Mouse (Mus musculus) E14TG2a.4 (cell line): ENCODE measurements at regions not wholly inside any gene's neighbourhood (a gene's known extent, or its start where the extent isn't known, plus 50 kb on each side); places are given as distances from the start of the nearest gene placed in this dataset.

ENCODE experiments used
- H3K27me3 ChIP-seq: 2 replicates; pipeline ENCODE4 v1.6.1; 2014; ENCODE audit warnings: low read length, control low read depth; ENCODE audit not compliant: insufficient read depth
- H3K36me3 ChIP-seq: 2 replicates; pipeline ENCODE4 v1.6.1; 2014; ENCODE audit warnings: low read length, control low read depth; ENCODE audit not compliant: insufficient read depth
- H3K4me1 ChIP-seq: replicated peaks from 2 replicates; pipeline ENCODE4 v1.6.1; 2014; ENCODE audit warnings: low read depth, low read length, control low read depth
- H3K4me3 ChIP-seq: replicated peaks from 2 replicates; pipeline ENCODE4 v1.5.1; 2014; ENCODE audit warnings: mild to moderate bottlenecking, low read length
- H3K9me3 ChIP-seq: 2 replicates; pipeline ENCODE4 v1.6.1; 2014; ENCODE audit warnings: low read length, control low read depth
- CTCF ChIP-seq: conservative IDR thresholded peaks from 2 replicates; pipeline ENCODE4 v1.5.1; 2014; ENCODE audit warnings: low read length
- NANOG ChIP-seq: IDR thresholded peaks from 2 replicates; pipeline ENCODE4 v1.6.1; 2014; ENCODE audit warnings: borderline replicate concordance, low read length, mixed read lengths
- POU5F1 ChIP-seq: IDR thresholded peaks from 2 replicates; pipeline ENCODE4 v1.6.1; 2014; ENCODE audit warnings: low read length, borderline replicate concordance

DNA sequence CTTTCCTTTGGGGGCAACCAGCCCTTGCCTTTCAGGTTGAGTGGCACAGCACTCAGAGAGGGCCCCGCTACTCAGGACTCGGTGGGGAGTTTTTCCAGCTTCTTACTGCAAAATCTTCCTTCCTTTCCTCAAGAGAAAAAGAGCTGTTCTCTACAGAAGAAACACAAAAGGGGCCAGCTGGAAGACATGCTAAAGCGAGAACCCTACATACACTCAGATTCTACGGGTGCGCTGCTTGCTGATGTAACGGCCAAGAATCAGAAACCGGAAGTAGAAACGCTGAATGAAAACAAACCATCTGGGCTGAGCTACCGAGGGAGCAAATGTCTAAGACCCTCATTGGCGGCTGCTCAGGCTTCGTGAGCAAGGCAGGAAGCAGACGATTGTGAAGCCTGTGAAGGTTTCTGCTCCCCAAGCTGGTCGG lies 203.3 kb upstream of the Klf3 start:
- Histone ChIP-seq H3K27me3 (no peaks in the 10 kb centered on the region), H3K36me3 (no peaks in the 10 kb centered on the region), H3K4me3 (peak overlapping the region; percentile 8; the same call in 1 of the 2 replicates), H3K4me1 (peaks cover 70% of the 10 kb centered on the region), H3K9me3 (peaks cover 7% of the 10 kb centered on the region)
- no peak for TF ChIP-seq CTCF
- no peak for TF ChIP-seq NANOG
- no peak for TF ChIP-seq POU5F1

DNA sequence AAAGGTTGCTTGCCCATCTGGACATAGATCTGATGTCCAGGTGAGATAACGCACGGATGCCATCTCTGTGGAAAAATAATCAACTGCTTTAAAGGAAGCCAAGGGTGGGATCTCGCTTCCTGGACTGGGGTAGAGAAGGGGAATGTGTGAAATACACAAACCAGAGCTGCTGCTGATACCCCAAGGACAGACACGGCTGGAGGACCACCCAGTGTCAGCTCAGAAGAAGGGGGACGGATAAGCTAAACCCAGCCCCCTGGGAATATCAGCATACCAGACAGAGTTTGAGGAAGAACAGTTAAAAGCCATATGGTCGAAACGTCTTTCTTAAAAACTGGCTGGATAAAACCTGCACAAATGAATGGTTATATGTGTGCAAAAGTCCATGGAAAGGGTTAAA lies 202.8 kb upstream of the Klf3 start:
- H3K9me3 ChIP-seq = peaks cover 7% of the 10 kb centered on the region
- H3K4me3 ChIP-seq = peak overlapping the region; percentile 8; the same call in 1 of the 2 replicates
- H3K27me3 ChIP-seq = no peaks in the 10 kb centered on the region
- TF ChIP-seq POU5F1 = no peak
- no peak for TF ChIP-seq CTCF
- TF ChIP-seq NANOG = no peak
- H3K4me1 ChIP-seq = peaks cover 65% of the 10 kb centered on the region
- no peaks in the 10 kb centered on the region for H3K36me3 ChIP-seq

DNA sequence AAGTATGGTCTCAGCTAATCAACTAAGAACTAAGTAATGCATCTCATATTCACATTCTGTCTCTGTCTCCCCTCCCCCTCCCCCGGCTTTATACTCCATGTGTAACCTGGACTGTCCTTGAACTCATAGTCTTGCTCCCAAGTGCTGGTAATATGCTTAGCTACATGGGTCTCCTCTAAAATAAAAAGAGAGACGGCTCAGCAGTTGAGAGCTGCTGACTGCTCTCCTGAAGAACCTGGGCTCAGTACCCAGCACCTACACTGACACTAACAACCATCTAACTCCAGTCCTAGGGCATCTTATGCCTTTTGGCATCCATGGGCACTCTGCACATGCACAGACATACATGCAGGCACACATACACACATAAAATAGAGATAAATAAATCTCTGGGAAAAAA lies 202.4 kb upstream of the Klf3 start:
- Histone ChIP-seq H3K27me3 (no peaks in the 10 kb centered on the region), H3K36me3 (no peaks in the 10 kb centered on the region), H3K9me3 (peaks cover 7% of the 10 kb centered on the region), H3K4me1 (peaks cover 60% of the 10 kb centered on the region), H3K4me3 (no peak overlapping the region)
- TF ChIP-seq NANOG = no peak
- TF ChIP-seq POU5F1 = no peak
- no peak for TF ChIP-seq CTCF

DNA sequence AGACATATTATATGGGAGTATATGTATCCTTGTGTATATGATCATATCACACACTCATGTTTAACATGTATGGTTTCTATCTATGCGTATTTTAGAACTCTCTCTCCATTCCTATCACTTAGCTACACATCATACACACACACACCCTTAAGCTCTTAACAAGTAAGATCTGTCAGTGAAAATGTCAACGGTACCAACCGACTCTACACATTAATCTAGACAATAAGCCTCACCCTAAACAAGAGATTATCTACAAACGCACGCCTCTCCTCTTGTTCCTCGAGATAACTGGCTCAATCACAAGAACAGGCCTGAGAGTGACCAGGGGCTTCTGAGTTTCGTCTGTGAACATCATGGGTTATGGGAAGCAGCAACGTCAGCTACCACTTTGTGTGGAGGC lies 201.9 kb upstream of the Klf3 start:
- Histone ChIP-seq H3K4me1 (peaks cover 59% of the 10 kb centered on the region), H3K4me3 (no peak overlapping the region), H3K9me3 (peaks cover 7% of the 10 kb centered on the region), H3K36me3 (no peaks in the 10 kb centered on the region), H3K27me3 (no peaks in the 10 kb centered on the region)
- TF ChIP-seq NANOG = no peak
- TF ChIP-seq CTCF = no peak
- no peak for TF ChIP-seq POU5F1

DNA sequence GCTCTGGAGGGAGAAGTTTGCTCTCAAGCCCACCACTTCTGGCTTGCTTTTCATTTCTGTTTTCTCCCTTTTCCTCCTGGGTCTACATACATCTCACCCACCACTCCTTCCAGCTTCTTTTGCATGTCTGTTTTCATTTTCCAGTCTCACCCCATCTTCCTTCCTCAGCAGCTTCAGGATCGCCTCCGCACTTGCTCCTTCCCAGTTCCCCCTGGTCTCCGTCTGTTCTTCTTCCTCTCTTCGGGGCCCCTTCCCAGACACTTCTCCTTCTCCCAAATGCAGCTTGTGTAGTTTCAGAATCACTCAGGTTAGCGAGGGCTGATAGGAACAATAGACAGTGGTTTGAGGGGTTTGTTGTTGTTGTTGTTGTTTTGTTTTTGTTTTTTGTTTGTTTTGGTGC lies 201.4 kb upstream of the Klf3 start:
- Histone ChIP-seq H3K4me3 (no peak overlapping the region), H3K36me3 (no peaks in the 10 kb centered on the region), H3K27me3 (no peaks in the 10 kb centered on the region), H3K4me1 (peaks cover 54% of the 10 kb centered on the region), H3K9me3 (peaks cover 7% of the 10 kb centered on the region)
- TF ChIP-seq NANOG (no peak), CTCF (no peak), POU5F1 (no peak)

DNA sequence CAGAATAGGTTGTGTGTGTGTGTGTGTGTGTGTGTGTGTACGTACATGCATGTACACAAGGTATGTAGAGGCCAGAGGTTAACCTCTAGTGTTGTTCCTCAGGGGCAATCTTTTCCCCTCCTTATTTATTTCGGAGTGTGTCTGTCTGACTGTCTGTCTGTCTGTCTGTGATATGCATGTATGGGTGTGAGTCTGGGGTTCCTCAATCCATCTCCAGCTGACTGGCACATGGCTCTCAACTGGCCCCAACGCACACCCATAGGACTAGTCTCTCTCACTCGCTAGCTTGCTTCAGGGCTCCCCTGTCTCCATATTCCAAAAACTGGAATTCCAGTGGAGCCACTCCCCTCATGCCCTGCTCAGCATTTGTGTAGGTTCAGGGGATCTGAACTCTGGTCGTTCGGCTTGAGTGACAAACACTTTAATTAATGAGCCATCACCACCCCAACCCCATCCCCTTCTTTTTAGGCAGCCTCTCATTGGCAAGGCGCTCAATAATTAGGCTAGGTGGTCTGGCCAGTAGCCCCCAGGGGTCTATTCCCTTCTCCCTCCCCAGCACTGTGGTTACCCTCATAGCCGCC lies 200.7 kb upstream of the Klf3 start:
- Histone ChIP-seq H3K9me3 (peaks cover 7% of the 10 kb centered on the region), H3K36me3 (no peaks in the 10 kb centered on the region), H3K4me3 (no peak overlapping the region), H3K4me1 (peaks cover 47% of the 10 kb centered on the region), H3K27me3 (no peaks in the 10 kb centered on the region)
- TF ChIP-seq CTCF (no peak), NANOG (no peak), POU5F1 (no peak)

DNA sequence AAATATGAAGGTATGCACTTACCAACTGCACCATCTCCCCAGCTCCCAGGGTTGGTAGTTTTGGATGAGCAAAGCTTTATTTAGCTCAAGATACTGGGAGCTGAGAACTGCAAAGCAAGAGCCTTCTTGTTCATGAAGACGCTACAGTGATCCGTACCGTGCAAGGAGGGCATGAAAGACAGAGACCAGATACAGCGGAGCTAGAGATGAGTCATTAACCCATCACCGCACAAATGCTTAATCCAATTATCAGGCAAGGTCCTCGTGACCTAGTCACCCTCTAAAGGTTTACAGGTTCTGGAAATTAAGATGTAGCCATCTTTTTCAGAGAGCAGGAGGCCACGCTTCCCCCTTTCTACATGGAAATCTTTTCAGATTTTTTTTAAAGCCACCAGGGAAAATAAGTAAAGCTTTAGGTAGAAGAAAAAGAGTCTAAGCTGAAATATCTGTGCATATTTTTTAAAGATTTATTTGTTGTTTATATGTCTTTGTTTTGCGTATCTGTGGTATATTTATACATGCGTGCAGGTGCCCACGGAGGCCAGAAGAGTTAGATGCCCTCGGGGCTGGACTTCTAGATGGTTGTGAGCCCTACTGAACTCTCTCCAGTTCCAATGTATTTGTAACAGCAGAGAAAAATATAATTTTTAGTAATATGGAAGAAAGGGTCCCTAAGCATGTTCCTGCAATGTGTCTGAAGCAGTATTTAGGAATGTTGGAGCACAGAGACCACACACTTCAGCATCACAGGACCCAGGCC lies 200.0 kb upstream of the Klf3 start:
- peaks cover 40% of the 10 kb centered on the region for H3K4me1 ChIP-seq
- TF ChIP-seq NANOG (no peak), POU5F1 (no peak), CTCF (no peak)
- no peak overlapping the region for H3K4me3 ChIP-seq
- H3K9me3 ChIP-seq = peaks cover 7% of the 10 kb centered on the region
- H3K27me3 ChIP-seq = no peaks in the 10 kb centered on the region
- H3K36me3 ChIP-seq = no peaks in the 10 kb centered on the region

DNA sequence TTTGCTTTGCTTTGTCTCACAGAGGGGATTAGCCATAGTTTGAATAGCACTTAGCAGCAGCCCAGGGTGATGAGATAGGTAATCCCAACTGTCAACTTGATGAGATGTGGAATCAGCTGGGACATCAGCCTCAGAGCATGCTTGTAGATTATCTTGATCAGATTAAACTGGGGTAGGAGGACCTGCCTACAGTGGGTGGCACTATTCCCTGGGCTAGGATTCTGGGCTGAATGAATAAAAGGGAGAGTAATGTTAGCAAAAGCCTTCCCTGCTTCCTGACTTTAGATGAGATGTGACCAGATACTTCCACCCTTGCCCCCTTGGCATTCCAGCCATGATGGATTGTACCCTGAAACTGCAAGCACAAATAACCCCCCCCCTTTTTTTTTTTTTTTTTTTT lies 198.0 kb upstream of the Klf3 start:
- Histone ChIP-seq H3K36me3 (no peaks in the 10 kb centered on the region), H3K27me3 (no peaks in the 10 kb centered on the region), H3K4me1 (peaks cover 29% of the 10 kb centered on the region), H3K9me3 (peaks cover 18% of the 10 kb centered on the region), H3K4me3 (no peak overlapping the region)
- TF ChIP-seq NANOG (no peak), CTCF (no peak), POU5F1 (no peak)
